Mouse (Mus musculus) thymus, postnatal 10 days (tissue): ENCODE measurements at regions not wholly inside any gene's neighbourhood (a gene's known extent, or its start where the extent isn't known, plus 50 kb on each side); places are given as distances from the start of the nearest gene placed in this dataset.

ENCODE experiments used
- DNase-seq, 2 experiments: peaks; one replicate each; pipeline ENCODE4 v3.0.0; 2021; ENCODE audit warnings: low spot score in 2 of 2

DNA sequence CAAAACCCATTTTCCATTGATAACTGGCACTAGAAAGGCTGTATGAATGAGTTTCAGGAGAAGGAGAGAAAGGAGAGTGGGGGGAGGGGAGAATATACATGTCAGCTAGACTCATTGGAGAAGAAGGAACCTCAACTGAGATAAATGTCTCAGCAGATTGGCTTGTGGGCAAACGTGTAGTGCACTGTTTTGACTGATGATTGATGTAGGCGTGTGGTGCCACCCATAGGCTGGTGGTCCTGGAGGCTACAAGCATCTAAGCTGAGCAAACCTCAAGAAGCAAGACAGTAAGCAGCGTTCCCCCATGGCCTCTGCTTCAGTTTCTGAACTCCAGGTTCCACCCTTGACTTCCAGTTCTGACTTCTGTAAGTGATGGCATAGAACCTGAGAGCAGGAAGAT, 121.8 kb upstream of the Rbms1 start:
- DNase-seq: no peak

DNA sequence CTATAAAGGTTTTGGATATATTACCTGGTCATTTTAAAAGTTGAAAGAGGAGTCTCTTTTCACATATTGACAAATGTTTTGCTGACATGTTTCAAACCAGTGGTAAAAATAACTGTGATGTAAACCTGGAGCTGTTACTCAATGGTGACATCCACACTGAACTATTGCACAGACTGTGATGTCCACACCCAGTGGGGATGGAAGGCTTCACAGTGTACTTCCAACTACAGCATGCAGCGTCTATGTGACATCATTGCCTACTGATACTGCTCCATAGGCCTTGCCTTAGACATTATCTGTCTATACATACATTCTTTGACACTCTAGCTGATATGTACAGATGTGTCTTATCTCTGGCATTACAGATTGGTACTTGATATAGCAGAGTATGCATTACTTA, 120.1 kb upstream of the Rbms1 start:
- DNase-seq: no peak

DNA sequence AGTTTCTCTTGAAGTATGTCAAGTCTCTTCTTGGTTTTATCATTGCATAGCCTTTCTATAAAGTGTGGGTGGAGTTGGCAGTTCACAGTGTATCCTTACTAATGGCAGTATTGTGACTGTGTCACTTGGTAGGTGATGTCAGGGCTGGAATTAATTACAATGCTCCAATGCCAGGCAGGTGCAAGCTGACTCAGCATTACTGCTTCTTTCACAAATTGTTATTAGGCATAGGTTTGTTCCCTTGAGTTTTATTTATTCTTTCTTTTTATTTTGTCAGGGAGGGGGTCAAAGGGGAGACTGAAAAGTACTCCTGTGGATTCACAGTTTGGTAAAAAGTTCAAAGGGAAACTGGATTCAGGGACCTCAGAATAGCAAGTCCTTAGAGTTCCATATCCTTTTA, 119.6 kb upstream of the Rbms1 start:
- no peak for DNase-seq

DNA sequence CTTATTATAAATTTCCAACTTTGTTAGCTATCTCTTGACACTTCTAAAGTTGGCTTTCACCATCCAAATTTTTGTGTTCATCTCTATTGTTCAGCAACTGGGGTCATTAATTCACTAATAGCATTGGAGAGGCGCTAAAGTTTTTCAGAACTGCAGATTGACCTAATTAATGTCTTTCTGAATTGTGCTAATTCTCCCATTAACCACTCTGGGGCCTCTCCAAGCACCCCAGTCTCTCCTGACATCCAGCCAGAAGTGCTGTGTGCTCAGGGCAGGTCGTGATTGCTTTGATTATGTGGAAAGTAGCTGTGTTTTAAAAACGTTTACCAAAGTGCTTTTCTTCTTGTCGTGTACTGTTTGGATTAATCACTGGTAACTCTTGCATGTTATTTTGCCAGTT, 117.0 kb upstream of the Rbms1 start:
- DNase-seq: no peak

DNA sequence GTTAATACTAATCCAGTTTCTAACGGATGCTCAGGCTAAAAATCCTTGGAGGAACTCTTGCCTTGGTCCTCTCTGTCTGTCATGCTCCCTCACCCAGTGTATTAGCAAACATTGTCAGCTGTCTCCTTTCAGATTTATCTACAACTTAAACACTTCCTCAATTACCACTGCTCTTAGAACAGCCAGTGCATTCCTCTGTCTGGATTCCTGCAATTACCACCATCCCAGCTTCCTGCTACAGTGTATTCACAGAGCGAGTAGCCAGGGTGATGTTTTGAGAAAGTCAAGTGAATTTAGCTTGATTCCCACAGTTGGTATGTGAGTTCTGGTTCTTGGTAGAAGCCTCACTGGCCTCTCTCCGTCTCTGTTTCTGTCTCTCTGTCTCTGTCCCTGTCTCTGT, 108.0 kb upstream of the Rbms1 start:
- DNase-seq: no peak

DNA sequence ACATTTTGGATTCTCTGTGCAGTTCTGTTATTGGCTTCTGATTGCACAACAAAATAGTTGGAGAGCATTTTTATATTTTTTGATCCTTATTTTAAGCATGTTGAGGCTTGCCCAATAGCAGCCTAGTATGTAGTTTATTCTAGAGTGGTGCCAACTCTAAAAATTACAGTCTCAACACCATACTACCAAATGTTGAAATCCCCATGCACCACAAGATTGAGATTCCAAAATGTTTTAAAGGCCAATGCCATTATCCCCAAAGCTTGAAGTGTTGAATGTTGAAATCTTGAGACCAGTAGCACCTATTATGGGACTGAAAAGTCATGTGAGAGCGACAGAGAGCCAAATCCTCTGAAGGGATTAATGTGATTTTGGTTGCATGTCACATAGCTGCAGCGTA, 104.9 kb upstream of the Rbms1 start:
- no peak for DNase-seq

DNA sequence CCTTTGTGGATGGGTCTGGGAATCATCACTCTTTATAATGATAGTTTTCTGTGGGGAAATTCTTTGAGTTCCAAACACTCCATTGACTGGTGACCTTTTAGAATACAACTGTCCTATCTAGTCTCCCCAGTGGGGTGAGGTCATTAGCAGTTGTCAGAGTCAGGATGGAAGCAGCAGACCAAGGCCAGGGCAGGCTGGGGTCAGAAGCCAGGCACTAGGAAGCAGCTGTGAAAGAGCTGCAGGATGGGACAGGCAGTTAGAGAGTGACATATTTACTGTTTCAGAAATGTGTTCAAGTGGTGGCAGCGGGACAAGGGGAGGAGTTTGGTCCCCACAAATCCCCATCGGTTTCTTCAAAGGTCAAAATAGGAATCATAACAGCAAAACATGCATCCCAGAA, 99.1 kb upstream of the Rbms1 start:
- no peak for DNase-seq

DNA sequence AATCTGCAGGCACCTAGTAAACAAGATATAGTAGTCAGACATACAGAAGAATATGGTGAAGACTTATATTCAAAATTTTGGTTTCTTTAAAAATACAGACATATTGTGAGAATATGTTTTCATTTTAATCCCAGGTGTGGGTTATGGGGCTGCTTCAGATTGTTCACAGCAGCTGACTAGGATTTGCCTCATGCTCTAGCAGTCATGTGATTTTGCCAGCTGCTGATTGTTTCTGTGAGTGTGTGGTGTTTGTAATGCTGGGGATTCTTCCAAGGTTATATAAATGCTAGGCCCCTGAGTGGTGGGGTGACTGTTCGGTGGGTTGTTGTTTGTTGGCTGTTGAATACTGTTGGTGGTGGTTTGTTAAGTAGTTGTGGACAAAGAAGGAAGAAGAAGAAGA, 97.9 kb upstream of the Rbms1 start:
- DNase-seq: no peak

DNA sequence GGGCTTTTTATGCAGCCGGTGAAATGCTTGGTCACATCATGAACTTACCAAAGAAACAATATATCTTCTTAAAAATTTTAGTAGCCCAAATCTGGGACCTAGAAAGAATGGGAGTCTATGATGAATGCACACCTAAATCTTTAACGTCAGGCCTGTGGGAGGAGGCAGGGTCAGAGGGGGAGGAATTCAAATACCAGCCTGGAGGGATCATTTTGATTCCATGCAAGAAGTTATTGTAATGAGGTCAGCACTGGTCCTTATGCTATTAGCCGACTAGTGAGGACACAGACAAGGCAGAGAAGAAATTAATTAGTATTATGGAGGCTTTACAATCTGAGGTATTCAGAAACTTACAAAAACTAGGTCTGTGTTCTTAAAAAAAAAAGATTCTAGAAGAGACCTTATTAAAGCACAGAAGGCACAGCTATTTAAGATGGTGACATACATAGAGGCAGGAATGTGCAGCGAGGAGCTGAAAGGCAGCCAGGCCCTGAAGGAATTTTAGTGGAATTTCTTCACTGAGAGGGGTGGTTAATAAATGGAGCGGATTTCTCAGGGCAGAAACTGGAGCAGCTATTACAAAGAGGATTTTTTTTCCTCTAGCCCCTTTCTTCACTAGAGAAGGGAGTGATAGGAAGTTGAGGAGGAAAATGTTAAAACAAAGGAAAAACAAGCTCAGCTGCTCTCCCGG, 95.7 kb upstream of the Rbms1 start:
- DNase-seq: no peak

DNA sequence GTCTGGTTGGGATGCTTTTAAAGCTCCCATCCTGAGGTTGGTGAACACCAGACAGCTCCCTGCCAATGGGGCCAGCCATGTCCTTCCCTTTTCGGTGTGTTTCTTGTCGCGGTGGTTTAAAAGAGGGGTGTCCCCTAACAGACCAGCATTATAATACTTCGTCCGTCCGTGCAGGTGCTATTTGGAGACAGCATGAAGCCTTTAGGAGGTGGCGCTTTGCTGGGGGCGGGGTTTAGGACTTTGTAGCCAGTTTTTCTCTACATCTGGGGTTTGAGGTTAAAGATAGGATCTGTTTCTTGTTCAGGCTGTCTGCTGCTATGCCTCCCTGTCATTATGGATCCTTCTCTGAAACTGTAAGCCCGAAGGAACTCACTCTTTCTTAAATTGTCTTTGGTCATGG, 89.3 kb upstream of the Rbms1 start:
- DNase-seq: peak; percentile 5 to 7

DNA sequence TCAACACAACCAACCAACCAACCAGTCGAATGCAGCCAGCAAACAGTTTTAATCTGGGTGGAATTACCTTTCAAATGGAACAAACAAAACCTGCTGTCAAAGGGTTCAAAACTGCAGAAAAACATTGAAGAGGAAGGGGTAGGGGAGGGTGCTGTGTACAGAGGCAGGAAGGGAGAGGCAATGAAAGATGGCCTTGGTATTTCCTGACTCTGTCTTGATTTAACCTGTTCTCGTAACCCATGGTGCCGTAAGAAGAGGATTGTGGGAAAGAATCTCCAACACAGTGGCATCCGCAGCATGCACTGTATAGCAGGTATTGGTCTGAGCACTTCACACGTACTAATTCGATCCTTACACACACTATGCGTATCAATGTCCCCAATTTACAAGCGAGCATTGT, 88.8 kb upstream of the Rbms1 start:
- no peak for DNase-seq

DNA sequence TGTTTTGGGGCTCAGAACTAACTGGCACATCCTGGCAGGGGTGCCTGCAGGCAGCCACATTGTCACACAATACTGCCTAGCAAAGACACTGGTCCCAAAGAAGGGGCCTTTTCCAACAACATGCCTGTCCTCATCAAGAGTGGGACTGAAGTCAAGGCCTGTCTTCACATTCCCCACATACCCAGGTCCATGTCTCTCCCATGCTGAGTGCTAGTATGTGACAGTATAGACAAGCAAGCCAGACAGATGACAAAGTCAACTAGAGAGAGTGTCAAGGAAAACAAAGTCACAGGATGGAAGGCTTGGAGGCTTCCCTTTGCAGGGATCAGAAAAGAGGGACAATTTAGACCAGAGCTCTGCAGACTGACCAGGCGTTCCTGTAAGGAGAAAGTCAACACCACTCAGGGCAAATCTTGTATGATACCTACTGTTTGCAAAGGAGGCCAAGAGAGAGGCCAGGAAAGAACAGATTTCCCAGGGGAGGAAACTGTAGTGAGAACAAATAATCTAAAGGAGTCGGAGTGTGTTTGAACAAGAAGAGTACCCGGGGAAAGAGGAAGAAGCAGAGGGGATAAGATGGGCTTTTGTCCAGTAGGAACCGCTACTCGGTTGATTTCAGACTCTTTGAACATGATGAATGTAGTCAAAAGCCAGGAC, 83.2 kb upstream of the Rbms1 start:
- no peak for DNase-seq

DNA sequence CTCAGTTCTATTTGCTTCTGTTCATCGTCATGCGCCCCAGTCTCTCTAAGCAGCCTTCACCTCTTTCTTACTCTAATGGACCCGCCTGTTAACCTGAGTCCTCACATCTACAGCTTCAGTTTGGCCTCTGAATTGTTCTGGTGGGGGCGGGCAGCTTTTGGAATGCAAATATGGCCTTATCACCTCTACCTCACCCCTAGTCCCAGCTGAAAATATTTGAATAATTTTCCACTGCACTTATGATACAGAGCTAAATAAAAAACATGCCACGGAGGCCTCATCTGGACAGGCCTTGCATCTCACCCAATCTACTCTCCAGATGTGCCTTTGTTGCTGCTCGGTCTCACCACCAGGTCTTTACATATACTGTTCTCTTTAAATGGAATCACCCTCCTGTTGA, 82.5 kb upstream of the Rbms1 start:
- no peak for DNase-seq

DNA sequence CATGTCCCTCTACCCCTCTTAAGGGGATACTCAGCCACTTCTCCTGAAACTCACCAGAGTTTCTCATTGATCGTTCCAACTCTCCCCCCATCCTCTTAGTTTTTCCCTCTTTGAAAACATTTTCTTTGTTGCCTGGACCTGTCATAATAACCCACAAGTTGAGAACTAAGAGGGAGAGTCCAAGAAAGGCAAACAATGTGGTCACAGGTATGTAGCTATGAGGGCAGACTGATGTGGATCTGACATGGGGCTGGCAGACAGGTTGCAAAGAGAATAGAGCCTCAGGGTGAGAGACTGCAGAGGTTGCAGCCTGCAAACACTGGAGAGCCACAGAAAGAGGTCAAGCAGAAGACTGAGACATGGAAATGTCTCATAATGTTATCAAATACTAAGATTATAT, 69.9 kb upstream of the Rbms1 start:
- DNase-seq: no peak

DNA sequence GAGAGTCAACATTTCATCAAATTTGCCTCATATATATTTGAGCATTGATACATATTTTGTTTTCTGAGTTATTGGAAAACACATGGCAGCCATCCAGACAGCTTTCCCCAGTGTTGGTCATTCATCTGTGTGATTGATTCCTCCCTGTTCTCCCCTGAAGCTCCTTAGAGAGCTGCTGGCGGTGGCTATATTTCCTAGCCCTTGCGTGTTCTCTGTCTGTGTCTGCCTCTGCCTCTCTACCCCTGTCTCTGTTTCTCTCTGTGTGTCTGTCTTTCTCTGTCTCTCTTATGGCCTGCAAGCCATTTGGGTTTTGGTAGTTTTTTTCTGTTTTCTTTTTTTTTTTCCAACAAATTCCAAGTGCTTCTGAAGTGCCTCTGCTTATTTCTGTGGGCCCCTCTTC, 66.7 kb upstream of the Rbms1 start:
- DNase-seq: no peak

DNA sequence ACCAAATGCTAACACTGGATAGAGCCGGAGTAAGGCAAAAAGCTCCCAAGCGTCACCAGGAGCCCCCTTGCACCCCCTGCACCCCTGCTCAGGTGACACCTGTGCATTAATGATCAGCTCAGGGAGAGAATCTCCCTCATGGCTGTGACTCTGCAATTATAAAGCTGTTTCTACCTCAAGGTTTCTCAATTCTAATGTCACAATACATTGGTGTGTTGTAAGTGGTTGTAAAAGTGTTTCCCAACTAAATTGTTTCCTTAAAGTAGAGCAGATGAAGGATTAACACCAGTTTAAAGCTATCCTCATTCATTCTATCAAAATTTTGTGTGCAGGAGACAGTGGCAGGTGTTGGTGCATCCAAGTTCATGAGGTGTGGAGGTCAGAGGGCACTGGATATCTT, 65.6 kb upstream of the Rbms1 start:
- DNase-seq: no peak

DNA sequence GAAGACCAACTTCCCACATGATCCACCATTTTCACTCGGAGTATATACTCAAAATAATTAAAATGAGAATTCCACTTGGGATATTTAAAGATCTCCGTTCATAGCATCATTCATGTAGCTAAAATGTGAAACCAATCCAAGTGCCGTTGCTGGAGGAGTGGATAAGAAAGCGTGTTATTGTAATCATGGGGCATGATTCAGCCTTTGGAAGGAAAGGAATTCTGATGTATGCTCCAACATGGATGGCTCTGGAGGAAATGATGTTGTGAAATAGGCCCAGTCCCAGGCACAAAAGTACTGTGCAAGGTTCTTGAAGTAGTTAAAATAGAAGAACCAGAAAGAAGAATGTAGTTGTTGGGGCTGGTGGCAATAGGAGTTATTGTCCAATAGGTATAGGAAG, 64.7 kb upstream of the Rbms1 start:
- no peak for DNase-seq

DNA sequence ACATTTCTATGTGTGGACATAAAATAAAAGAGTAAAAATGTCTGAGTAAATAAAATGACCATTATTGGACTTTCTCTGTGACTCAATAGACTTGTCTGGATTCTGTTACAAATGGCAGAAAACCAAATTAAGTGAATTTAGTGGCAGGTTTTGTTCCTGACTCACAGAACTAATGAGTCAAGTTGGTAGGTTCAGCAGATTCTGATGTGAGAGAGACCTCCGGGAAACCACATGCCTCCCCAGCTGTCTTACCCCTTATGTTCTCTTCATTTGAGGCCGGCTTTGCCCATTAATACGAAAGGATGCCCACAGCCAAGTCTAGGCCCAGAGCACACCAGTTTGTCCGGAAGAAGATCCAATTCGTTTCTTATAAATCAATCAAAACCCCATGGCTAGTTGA, 59.4 kb upstream of the Rbms1 start:
- DNase-seq: no peak

DNA sequence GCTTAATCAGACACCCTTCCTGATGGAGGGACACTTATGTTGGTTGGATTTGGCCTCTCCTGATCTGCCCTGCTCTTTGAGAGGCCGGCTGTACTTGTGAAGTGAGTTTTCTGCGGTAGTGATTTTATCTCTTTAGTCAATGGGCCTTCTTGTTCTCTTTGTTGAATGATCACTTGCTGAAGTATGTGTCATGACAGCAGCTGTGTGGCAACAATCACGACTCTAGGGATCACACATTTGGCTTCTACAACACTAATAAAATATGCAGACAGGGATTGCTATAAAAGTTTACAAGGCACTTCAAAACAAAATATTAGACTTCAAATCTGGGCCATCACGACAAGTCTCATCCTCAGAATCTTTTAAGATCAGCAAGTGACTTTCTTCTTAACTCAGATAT, 57.8 kb upstream of the Rbms1 start:
- no peak for DNase-seq

DNA sequence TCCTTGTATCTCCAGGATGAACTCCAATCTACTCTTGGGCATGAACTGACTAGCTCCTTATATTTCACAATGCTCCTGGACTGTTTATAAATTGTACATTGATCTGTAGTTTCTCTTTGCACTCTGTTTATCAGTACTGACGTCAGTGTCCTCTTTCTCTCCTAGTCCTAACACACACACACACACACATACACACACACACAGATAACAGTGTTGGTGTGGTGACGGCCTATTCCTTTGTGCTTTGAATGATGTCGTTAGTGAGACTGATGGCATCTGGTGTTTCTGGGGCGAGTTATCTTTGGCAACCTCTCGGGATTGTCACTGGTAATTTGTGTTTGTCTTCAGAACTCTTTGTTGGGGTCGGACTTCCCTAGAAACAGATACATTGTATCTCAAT, 50.0 kb upstream of the Rbms1 start:
- DNase-seq: no peak
